Mouse (Mus musculus) adrenal gland, postnatal 10 days (tissue): ENCODE data around the gene Heatr5a. TPM values are rescaled to one million over a fixed set of nuclear protein-coding genes. Genes with fewer than 3 reads are reported as not detected.

Experiments
- DNase-seq: peaks from one replicate; pipeline ENCODE4 v3.0.0; 2021; ENCODE audit warnings: mixed read lengths
- total RNA-seq, 2 experiments: library from RNA; stranded (reverse); gene quantifications; 2 replicates each; pipeline ENCODE4 v1.2.3; 2021

The Heatr5a gene
- total RNA-seq, 2 experiments from 2014 or later, result 14.9 to 22.4 TPM

- DNase-seq, result no peak
Measured at GRCm38 (mm10) chr12:51970352-51971069, 610 bp downstream of the Heatr5a start.

GRCm38 (mm10) chr12:51969876-51970275, 1.2 kb downstream of the Heatr5a start:
- DNase-seq, result no peak

DNA sequence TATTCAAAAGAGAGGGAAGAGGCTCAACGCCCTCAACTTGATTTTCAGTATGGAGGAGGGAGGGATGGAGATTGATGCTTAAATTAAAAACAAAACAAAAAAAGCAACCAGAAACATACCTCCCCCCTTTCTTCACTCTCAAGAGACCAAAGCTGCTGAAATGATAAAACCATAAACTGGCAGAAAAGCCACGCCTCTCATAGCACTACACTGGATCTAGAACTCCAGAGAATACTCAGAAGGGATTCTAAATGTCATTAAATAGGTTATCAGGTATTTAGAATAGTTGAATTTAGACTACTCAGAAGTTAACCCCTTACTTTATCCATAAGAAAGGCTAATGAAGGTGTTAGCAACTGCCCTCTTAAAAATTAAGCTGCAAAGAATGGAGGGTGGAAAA, 2.0 kb downstream of the Heatr5a start:
- no peak for DNase-seq

DNA sequence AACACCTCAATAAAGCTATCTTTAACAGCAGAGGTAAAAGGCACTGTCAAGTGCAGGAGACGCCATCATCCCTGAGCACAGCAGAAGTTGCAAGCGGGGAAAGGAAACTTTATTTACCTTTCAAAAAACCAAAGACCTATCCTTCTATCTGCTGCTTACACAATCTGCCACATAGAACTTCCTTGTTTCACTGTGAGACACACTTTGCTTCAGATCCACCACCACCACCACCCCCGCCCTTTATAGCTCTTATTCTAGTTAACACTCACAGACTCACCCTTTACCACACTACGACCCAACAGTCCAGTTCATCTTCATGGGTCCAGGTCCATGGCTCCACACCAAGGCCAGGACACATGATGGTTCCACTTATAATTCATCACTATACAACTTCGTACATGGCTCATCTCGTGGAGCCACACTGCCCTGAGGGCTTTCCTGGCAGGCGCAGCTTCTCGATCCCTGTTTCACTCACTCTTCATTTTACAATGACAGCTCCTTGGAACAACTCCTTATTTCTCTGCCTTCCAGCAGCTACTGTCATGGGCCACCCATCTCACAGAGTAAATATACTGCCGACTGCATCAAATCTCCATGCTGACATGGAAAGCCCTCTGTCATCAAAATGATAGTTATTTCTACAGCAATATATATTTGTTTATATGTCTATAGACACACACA, 3.1 kb downstream of the Heatr5a start:
- DNase-seq, result no peak

- peak; percentile 19 for DNase-seq
Measured at GRCm38 (mm10) chr12:51957626-51958025, 13.5 kb downstream of the Heatr5a start.

DNA sequence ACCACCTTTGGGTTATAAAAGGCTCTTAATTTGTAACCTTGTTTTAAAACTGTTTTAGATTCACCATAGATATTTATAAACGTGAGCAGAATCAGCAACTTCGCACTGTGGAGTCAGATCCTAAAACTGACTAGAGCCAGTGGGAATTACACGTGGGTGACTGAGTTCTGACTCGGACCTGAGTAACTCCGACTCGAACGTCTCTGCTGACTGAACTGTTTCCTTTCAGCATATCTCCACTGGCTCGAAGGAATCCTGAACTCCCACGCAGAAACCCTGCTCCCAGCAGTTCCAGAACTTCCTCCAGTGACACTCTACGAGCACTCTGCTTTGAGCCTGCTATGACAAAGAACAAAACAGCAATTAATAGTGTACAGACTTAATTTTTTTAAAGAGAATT, 18.8 kb downstream of the Heatr5a start:
- no peak for DNase-seq

DNA sequence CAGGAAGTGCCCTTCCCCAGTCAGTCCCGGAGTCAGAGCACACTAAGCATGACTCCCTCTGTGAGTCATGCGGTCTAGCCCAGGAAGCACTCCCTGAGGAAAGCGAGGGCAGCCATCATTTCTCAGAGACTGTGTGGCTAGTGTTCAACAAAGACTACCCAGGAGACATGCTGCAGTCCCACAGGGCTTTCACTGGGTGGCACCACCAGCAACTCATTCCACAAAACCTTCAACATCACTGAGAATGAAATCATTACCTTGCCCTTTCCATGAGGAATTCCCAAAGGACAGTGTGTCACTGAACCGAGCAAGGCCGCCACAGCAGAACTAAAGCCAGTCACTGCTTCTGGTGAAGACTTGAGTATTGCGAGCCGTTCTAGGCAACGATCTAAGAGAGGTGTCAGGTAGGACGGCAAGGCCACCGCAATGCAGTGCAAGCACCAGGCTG, 23.6 kb downstream of the Heatr5a start:
- peak; percentile 62 for DNase-seq

GRCm38 (mm10) chr12:51945331-51945730, 25.8 kb downstream of the Heatr5a start:
- no peak for DNase-seq

DNA sequence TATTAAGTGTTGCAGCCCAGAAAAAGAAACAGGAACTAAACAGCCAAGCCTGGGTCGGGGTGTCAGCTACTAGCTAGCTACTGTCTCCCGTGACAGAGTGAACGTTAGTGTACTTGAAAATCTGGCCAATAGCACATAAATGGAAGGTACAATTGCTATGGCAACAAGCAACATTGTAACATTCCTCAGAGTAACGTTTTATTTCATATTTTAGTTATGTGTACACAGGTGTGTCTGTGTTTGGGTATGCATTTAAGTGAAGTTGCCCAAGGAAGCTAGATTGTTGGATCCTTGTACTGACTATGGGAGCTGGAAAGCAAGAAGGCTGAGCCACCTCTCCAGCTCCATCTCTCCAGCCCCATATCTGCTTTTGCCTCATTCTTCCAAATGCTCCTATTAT, 31.3 kb downstream of the Heatr5a start:
- no peak for DNase-seq

- no peak for DNase-seq
Measured at GRCm38 (mm10) chr12:51937938-51938337, 33.2 kb downstream of the Heatr5a start.

DNA sequence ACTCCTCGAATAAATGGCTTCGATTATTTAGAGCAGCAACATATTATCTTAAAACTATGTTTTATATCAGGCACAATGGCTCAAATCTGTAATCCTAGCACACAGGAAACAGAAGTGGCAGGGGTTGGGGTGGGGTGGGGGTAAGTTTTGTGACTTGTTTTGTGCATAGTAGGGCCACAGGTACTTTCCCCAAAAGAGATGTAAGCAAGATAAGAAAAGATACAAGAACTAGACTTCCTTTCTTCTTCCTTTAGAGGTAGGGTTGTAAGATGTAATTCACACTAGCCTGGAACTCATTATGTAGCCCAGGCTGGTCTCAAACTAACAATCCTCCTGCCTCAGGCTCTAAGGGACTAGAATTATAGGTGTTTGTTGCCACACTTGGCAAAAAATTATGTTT, 41.5 kb downstream of the Heatr5a start:
- DNase-seq, result no peak

DNA sequence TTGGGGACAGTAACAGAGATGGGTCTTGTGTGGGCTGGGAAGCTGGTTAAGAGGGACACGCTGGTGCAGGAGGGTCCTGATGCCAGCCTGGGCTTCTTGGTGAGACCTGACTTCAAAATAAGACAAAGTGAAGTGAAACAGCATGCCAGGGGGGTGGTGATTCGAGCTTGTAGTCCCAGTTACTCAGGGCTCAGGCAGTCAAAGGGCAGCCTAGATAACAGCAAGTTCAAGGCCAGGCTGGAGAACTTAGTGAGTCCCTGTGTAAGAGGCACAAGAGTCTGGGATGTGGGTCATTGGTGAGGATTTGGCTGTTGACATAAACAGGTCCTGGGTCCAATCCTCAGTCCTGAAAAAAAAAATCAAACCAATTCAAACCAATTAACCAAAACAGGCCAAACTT, 53.9 kb downstream of the Heatr5a start:
- DNase-seq, result no peak

DNA sequence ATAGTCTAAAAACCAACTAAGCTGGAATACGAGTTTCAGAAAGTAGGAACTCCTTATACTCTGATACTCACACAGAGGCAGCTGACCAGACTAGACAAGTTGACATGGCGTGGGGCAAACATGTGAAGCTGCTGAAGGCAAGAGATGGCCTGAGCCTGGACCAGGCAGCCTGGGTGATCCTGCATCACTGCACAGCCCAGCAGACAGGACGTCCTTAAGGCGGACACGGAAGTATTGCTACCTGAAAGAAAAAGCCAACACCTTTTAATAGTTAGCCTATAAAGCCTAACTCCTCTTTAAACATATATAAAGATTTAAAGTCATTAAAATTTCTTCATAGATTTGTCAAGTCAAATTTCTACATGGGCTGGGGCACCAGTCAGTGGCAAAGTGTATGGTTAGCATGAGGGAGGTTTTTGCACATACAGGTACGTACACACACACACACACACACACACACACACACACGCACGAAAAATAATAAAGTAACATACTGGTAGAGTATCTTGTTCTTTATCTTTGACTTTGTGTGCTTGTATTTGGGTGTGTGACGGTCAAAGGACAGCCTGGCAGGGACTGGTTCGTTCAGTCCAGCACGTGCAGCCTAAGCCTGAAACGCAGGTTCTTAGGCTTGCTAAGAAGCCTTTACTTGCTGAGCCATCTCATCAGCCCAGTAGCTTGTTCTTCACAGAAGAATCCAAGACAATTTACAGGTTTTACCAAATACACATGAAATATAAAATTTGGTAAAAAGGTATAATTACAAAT, 56.0 kb downstream of the Heatr5a start:
- no peak for DNase-seq

- DNase-seq, result no peak
Measured at GRCm38 (mm10) chr12:51909202-51909601, 61.9 kb downstream of the Heatr5a start.

GRCm38 (mm10) chr12:51907543-51907942, 63.6 kb downstream of the Heatr5a start:
- no peak for DNase-seq

- DNase-seq, result no peak
Measured at GRCm38 (mm10) chr12:51900551-51900950, 70.6 kb downstream of the Heatr5a start.

GRCm38 (mm10) chr12:51896901-51897300, 74.2 kb downstream of the Heatr5a start:
- DNase-seq, result no peak

GRCm38 (mm10) chr12:51888609-51889008, 82.5 kb downstream of the Heatr5a start:
- no peak for DNase-seq

DNA sequence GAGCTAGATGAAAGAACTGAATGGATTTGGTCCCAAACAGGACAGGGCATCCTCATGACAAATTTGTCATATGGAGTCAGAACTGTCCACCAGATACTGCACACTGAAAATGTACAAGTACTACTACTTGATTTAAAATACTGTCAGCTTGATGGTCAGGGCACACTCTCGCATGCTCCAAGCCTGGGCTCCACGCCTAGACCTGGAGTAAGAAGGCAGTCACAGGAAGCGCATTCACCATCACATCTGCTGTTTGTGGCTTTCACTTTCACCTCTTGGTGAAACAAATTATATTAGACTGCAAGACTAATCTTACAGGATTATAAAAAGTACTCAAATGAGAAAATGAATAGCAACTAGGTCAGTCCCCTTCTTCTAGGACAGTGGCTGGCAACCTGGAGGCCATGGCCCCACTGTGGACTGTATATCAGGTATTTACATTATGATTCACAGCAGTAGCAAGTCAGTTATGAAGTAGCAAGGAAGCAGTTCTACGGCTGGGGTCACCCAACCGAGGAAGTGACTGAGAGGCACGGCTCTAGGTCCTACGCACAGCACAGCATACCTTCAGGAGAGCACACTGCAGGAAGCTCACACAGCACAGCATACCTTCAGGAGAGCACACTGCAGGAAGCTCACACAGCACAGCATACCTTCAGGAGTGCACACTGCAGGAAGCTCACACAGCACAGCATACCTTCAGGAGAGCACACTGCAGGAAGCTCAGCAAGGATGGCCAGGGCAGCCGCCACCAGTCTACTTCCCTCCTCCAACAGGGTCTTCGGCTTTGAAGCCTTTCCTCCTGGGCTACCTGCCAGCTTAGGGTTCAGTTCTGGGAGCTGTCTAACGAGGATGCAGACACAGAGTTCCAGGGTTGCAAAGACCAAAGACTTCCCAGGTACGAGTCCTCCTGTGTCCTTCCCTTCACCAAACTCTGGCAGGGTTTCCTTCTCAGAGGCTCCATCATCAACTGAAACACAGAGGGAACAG, 83.5 kb downstream of the Heatr5a start:
- DNase-seq, result no peak

DNA sequence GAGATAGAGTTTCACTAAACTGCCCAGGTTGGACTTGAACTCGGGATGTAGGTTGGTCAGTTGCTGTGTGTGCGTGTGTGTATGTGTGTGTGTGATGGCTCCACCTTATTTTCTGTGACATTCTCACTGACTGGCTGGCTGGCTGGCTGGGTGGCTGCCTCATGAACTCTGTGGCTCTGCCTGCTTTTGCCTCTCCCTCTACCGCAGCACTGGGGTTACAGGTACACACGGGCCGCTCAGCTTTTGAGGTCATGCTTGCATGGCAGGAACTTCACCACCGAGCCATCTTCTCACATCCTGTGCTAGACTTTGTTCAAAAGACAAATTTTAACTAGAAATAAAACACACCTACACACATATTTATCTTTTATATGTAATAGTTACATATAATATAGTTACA, 84.8 kb downstream of the Heatr5a start:
- no peak for DNase-seq

DNA sequence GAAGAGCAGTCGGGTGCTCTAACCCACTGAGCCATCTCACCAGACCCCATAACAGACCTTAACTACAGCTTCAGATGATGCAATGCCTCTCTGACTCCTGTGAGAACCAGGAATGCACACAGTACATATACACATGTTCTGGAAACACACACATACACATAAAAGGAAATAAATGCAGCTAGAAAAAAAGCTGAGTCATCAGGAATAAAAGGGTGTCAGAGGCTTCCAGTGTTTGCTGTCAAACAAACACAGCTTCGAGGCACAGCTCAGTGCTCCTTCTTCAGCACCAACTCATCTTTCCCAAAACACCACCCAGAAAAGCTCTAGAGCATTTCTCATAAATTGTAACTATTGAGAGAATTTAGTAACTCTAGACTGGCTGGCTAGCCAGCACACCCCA, 86.3 kb downstream of the Heatr5a start:
- no peak for DNase-seq

DNA sequence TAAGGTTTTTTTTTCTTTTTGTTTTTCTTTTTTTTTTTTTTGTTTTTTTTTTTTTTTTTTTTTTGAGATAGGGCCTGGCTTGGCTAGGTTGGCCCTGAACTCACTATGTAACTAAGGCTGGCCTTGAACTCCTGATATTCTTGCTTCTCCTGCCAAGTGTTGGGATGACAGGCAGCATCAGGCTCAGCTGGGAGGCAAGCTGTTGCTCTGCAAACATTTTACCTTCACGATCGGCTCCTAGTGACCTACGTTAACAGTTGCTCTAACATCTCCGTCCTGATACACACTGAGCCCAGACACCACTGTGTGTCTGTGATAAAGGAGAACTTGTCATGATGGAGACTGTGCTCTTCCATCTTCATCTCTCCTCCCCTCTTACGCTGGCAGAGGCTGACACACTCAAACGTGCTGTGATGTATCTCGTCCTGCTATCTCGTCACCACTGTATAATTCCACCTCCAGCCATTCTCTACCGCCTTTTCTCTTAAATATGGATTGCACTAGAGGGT, 87.8 kb downstream of the Heatr5a start:
- peak; percentile 21 for DNase-seq
